Comparison of ENCODE assay signal across 11 mouse cellular contexts in the genomic region with DNA sequence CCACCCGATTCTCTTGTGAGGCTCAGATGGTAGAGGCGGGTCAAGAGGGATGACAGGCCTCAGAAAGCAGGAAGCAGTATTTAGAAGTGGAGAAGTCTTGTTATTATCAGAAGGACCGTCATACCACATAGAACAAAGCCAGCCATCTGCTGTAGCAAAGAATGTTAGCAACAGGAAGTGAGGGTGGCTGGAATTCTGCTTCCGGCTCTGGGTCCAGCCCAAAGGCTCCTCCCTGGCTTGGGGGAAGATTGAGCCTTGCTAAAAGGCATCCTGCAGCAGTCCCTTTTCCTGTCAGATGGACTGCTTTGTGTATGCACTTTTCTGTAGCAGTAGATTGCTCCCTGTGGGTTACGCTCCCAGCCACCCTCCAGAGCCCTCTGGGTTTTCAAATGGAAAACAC.
DNase-seq lines count a peak whose midpoint lies in the region; ATAC-seq lines count a peak whose summit lies in the region.
"Had no signal": no experiment of that assay in that cellular context is flagged by ENCODE, and none has a peak within 500 bp of the region (broad histone marks: within the 10 kb centered on the region; RNA-seq: fewer than 3 reads in every experiment).

No protein-coding gene starts in this region.

- no peaks in the 10 kb centered on the region for H3K9me3 ChIP-seq in intestine, embryonic 14.5 days (ENCODE audit: control insufficient read depth, low read length)
- H3K9me3 ChIP-seq in intestine, embryonic 16.5 days (ENCODE audit: control insufficient read depth, low read length): no peaks in the 10 kb centered on the region
- H3K9me3 ChIP-seq in forebrain, embryonic 11.5 days (ENCODE audit: control insufficient read depth, low read length): no peaks in the 10 kb centered on the region
- H3K9me3 ChIP-seq: limb, embryonic 13.5 days; neural tube, embryonic 12.5 days had no signal

- WGBS in intestine, embryonic 14.5 days: 47% methylated on average over 5 of the region's 5 CpGs
- 51% methylated on average over 5 of the region's 5 CpGs for WGBS in intestine, embryonic 16.5 days
- 77% methylated on average over 5 of the region's 5 CpGs for WGBS in forebrain, embryonic 11.5 days

- H3K27ac ChIP-seq in intestine, embryonic 14.5 days (ENCODE audit: low read depth): peak overlapping the region; percentile 14; the same call in 1 of the 2 replicates
- no peak overlapping the region for H3K27ac ChIP-seq in intestine, embryonic 16.5 days (ENCODE audit: low read length)
- H3K27ac ChIP-seq in forebrain, embryonic 11.5 days (ENCODE audit: low read depth, low read length): no peak overlapping the region
- H3K27ac ChIP-seq: neural tube, embryonic 12.5 days had no signal

- 0 out of 2 replicates have a peak, but pooled peaks cover 4% of the 10 kb centered on the region for H3K4me1 ChIP-seq in intestine, embryonic 14.5 days (replicated peaks; ENCODE audit: control insufficient read depth, insufficient read depth, low read length)
- peaks cover 4% of the 10 kb centered on the region; the same call in 1 of the 2 replicates for H3K4me1 ChIP-seq in intestine, embryonic 16.5 days (ENCODE audit: control insufficient read depth, insufficient read depth, low read length)
- H3K4me1 ChIP-seq in forebrain, embryonic 11.5 days (replicated peaks; ENCODE audit: control insufficient read depth, insufficient read depth, low read length): no peaks in the 10 kb centered on the region
- H3K4me1 ChIP-seq: neural tube, embryonic 12.5 days had no signal

- no peak overlapping the region for H3K4me3 ChIP-seq in intestine, embryonic 14.5 days (ENCODE audit: low read depth, low read length)
- no peak overlapping the region for H3K4me3 ChIP-seq in intestine, embryonic 16.5 days (ENCODE audit: low read length)
- H3K4me3 ChIP-seq in forebrain, embryonic 11.5 days (ENCODE audit: low read depth, low read length): no peak overlapping the region
- H3K4me3 ChIP-seq: limb, embryonic 13.5 days; neural tube, embryonic 12.5 days had no signal

- H3K27me3 ChIP-seq in intestine, embryonic 14.5 days (replicated peaks; ENCODE audit: control insufficient read depth, insufficient read depth, low read length): no peaks in the 10 kb centered on the region
- H3K27me3 ChIP-seq in intestine, embryonic 16.5 days (replicated peaks; ENCODE audit: control insufficient read depth, insufficient read depth, low read length): no peaks in the 10 kb centered on the region
- no peaks in the 10 kb centered on the region for H3K27me3 ChIP-seq in forebrain, embryonic 11.5 days (ENCODE audit: control insufficient read depth, insufficient read depth, low read length)
- H3K27me3 ChIP-seq: limb, embryonic 13.5 days; neural tube, embryonic 12.5 days had no signal

- no peak for ATAC-seq in intestine, embryonic 14.5 days (replicated peaks; ENCODE audit: low FRiP score, low TSS enrichment, low read depth)
- ATAC-seq in intestine, embryonic 16.5 days: no peak
- ATAC-seq in forebrain, embryonic 11.5 days (replicated peaks; ENCODE audit: low FRiP score): no peak

- no peak overlapping the region for H3K9ac ChIP-seq in intestine, embryonic 14.5 days (ENCODE audit: low read length)
- no peak overlapping the region for H3K9ac ChIP-seq in intestine, embryonic 16.5 days (ENCODE audit: low read depth, low read length)
- no peak overlapping the region for H3K9ac ChIP-seq in forebrain, embryonic 11.5 days (ENCODE audit: low read length)
- H3K9ac ChIP-seq: limb, embryonic 13.5 days; neural tube, embryonic 12.5 days had no signal

- no peak for DNase-seq in intestine, embryonic 14.5 days (ENCODE audit: low spot score)
- peak; percentile 38 to 63 for DNase-seq in heart, adult 18-20 months
- DNase-seq in kidney, postnatal 10 days: peak; percentile 58
- peak; percentile 76 for DNase-seq in lung, postnatal 36 days
- DNase-seq in spleen, adult 12 weeks (ENCODE audit: low spot score): no peak
- no peak for DNase-seq in forebrain, embryonic 11.5 days (ENCODE audit: low spot score)
- no peak for DNase-seq in spleen, postnatal 10 days (ENCODE audit: low spot score in 2 of 2)
- DNase-seq: cerebellum, postnatal 10 days had no signal

- no peak overlapping the region for H3K4me2 ChIP-seq in intestine, embryonic 14.5 days (ENCODE audit: low read length)
- H3K4me2 ChIP-seq in intestine, embryonic 16.5 days (ENCODE audit: low read depth, low read length): no peak overlapping the region
- no peak overlapping the region for H3K4me2 ChIP-seq in forebrain, embryonic 11.5 days (ENCODE audit: low read depth, low read length, severe bottlenecking)
- H3K4me2 ChIP-seq: limb, embryonic 13.5 days; neural tube, embryonic 12.5 days had no signal

- H3K36me3 ChIP-seq in intestine, embryonic 14.5 days (ENCODE audit: control insufficient read depth, insufficient read depth, low read length): no peaks in the 10 kb centered on the region
- no peaks in the 10 kb centered on the region for H3K36me3 ChIP-seq in intestine, embryonic 16.5 days (ENCODE audit: control insufficient read depth, insufficient read depth, low read length)
- H3K36me3 ChIP-seq in forebrain, embryonic 11.5 days (ENCODE audit: control insufficient read depth, insufficient read depth, low read length): no peaks in the 10 kb centered on the region
- H3K36me3 ChIP-seq: limb, embryonic 13.5 days; neural tube, embryonic 12.5 days had no signal

Comparison
In these comparisons a context has a peak if more than half of its experiments do, and no peak if none do; other contexts are left out.
1. DNase-seq: peak in heart, adult 18-20 months (2 of 2), kidney, postnatal 10 days (single experiment) and lung, postnatal 36 days (single experiment); none in intestine, embryonic 14.5 days (single experiment), spleen, adult 12 weeks (single experiment), forebrain, embryonic 11.5 days (single experiment) and spleen, postnatal 10 days (0 of 2).